Mouse (Mus musculus): ENCODE data around the gene Ybx1.

The Ybx1 gene

DNA sequence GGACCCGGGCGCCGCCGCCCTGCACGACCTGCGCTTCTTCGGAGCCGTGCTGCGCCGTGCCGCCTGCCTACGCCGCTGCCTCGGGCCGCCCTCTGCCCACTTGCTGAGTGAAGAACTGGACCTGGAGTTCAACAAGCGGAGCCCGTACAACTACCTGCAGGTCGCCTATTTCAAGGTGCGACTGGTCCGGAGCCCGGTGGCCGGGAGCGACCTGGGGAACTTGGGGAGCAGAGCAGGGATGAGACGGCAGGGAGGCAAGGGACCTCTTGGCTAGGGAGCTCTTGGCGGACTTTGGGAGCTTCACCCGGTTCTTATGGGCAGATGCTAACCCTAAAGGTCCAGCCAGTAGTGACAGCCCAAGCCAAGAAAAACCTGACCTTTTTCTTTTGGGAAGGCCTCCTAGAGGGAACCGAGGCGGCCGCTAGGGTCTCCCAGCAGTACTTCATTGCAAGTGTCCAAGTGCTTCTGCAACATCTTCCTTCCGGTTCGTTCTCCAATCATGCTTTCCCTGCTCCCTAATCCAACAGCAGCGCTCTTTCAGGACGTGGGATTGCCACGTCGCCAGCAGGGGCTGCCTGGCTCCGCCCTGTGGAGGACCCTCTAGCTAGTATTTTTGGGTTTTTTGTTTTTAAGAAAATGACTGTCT is 61.0 kb downstream of the Ybx1 start:
- peak; percentile 43 for DNase-seq

DNA sequence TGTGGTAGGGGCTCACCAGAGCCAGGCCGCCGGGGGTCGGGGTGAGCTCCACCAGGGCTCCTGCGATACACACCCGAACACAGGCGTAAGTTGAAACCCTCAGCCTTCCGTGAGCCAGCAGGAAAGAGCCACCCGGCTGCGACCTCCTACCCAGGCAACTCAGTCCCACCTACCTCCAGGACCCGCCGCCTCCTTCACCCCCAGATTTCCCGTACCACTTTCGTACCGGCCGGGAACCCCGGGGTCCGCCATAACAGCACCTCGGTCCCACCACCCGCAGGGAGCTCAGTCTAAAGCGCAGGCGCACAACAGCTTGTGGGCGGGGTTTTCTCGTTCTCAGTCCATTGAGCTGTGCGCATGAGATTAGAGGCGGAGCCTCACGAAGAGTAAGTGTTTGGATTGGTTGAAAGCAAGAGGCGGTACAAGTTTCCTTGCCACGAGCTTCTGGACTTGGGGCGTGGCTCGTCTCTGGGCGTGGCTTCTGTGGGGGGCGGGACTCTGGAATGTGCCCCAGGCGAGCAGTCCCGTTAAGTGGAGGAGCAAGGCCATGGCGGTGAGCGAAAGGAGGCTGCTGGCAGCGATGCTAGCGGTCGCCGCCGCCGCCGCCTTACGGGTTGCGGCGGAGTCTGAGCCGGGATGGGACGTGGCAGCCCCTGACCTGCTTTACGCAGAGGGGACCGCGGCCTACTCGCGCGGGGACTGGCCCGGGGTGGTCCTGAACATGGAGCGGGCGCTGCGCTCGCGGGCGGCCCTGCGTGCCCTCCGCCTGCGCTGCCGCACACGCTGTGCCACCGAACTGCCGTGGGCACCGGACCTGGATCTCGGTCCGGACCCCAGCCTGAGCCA is 61.8 kb downstream of the Ybx1 start, which contains the start of the genes AU022252 and P3h1:
Gene AU022252 (minus strand): TSS at position 303 of the 846 bp plus-strand sequence.
Gene P3h1 (plus strand): TSS at position 506 of the 846 bp plus-strand sequence.
- DNase-seq = peak; percentile 99
